Mouse (Mus musculus) heart, embryonic 11.5 days (tissue): ENCODE data around the gene Mvp. TPM values are rescaled to one million over a fixed set of nuclear protein-coding genes. Genes with fewer than 3 reads are reported as not detected.

Experiments
- ATAC-seq: fragments of 200-750 bp; cut with Nextera tagmentation; replicated peaks from 2 replicates; pipeline ENCODE4 v1.8.0; 2017; ENCODE audit warnings: moderate library complexity; ENCODE audit not compliant: insufficient number of reproducible peaks, low FRiP score, low TSS enrichment
- H3K27ac ChIP-seq: fragments of 300-500 bp; sonication (generic); 2 replicates; pipeline ENCODE4 v1.5.1; 2014; ENCODE audit warnings: mild to moderate bottlenecking, low read depth, low read length
- H3K27me3 ChIP-seq: fragments of 300-500 bp; sonication (generic); 2 replicates; pipeline ENCODE4 v1.6.1; 2014; ENCODE audit warnings: mild to moderate bottlenecking, low read length, mixed read lengths; ENCODE audit not compliant: control insufficient read depth, insufficient read depth
- H3K36me3 ChIP-seq: fragments of 300-500 bp; sonication (generic); 2 replicates; pipeline ENCODE4 v1.6.1; 2014; ENCODE audit warnings: mild to moderate bottlenecking, low read length, moderate library complexity, mixed read lengths; ENCODE audit not compliant: control insufficient read depth, insufficient read depth
- H3K4me1 ChIP-seq: fragments of 300-500 bp; sonication (generic); 2 replicates; pipeline ENCODE4 v1.6.1; 2014; ENCODE audit warnings: low read length; ENCODE audit not compliant: control insufficient read depth, insufficient read depth
- H3K4me2 ChIP-seq: fragments of 300-500 bp; sonication (generic); 2 replicates; pipeline ENCODE4 v1.6.1; 2014; ENCODE audit warnings: mild to moderate bottlenecking, moderate library complexity
- H3K4me3 ChIP-seq: fragments of 300-500 bp; sonication (generic); 2 replicates; pipeline ENCODE4 v1.5.1; 2014; ENCODE audit warnings: low read depth, low read length
- H3K9ac ChIP-seq: fragments of 300-500 bp; sonication (generic); 2 replicates; pipeline ENCODE4 v1.6.1; 2014; ENCODE audit warnings: mild to moderate bottlenecking, low read depth, low read length, moderate library complexity
- H3K9me3 ChIP-seq: fragments of 300-500 bp; sonication (generic); replicated peaks from 2 replicates; pipeline ENCODE4 v1.6.1; 2016; ENCODE audit warnings: low read length; ENCODE audit not compliant: control insufficient read depth
- WGBS: fragments of 180-500 bp; shearing (Covaris S2); extraction: QIAGEN DNeasy Blood & Tissue Kit; methylation state at CpG from one replicate; pipeline ENCODE4 v1.1.7; 2014; ENCODE audit not compliant: insufficient replicate concordance; 5-methylcytosine and 5-hydroxymethylcytosine counted together
- microRNA-seq: library from miRNA; unstranded; fragments of <30 nt; microRNA quantifications from one replicate; pipeline ENCODE4, GENCODE M21; 2016; ENCODE audit warnings: borderline number of aligned reads
- polyA plus RNA-seq: library from polyadenylated mRNA; unstranded; fragments of >200 nt; fragmentation: Nextera tagmentation; extraction: Ambion mirVana; gene quantifications from 2 replicates; pipeline ENCODE4 v1.2.1, GENCODE M21; 2014

Mvp gene
- polyA plus RNA-seq, 1 experiment from 2014 or later: 8.5 TPM

- no peak for ATAC-seq
- 44% methylated on average over 3 of the region's 3 CpGs for WGBS
These were observed 67.9 kb downstream of the Mvp start for GRCm38 (mm10) chr7:126946530-126946929.

GRCm38 (mm10) chr7:126941801-126942200 is 72.6 kb downstream of the Mvp start:
- H3K27me3 ChIP-seq: no peaks in the 10 kb centered on the region
- H3K4me1 ChIP-seq: no peaks in the 10 kb centered on the region
- no peak overlapping the region for H3K9ac ChIP-seq
- no peak for ATAC-seq
- no peak overlapping the region for H3K4me3 ChIP-seq
- H3K4me2 ChIP-seq: no peak overlapping the region
- no peak overlapping the region for H3K27ac ChIP-seq
- 0 out of 2 replicates have a peak, but pooled peaks cover 8% of the 10 kb centered on the region for H3K36me3 ChIP-seq
- no peaks in the 10 kb centered on the region for H3K9me3 ChIP-seq
- WGBS: 79% methylated on average over 5 of the region's 5 CpGs

More at GRCm38 (mm10) chr7:126946530-126946929, 67.9 kb downstream of the Mvp start:
- peaks cover 13% of the 10 kb centered on the region for H3K4me1 ChIP-seq
- H3K9me3 ChIP-seq: no peaks in the 10 kb centered on the region
- H3K4me3 ChIP-seq: no peak overlapping the region
- H3K36me3 ChIP-seq: no peaks in the 10 kb centered on the region
- peaks cover 29% of the 10 kb centered on the region for H3K27me3 ChIP-seq
- H3K27ac ChIP-seq: no peak overlapping the region
- H3K4me2 ChIP-seq: no peak overlapping the region
- H3K9ac ChIP-seq: no peak overlapping the region

- 42% methylated on average over 6 of the region's 6 CpGs for WGBS
- H3K9ac ChIP-seq: no peak overlapping the region; the same call in 1 of the 2 replicates
- no peak overlapping the region for H3K4me3 ChIP-seq
- no peak for ATAC-seq
- H3K4me2 ChIP-seq: no peak overlapping the region
- no peaks in the 10 kb centered on the region for H3K4me1 ChIP-seq
- no peaks in the 10 kb centered on the region for H3K9me3 ChIP-seq
- no peaks in the 10 kb centered on the region for H3K27me3 ChIP-seq
- H3K36me3 ChIP-seq: 0 out of 2 replicates have a peak, but pooled peaks cover 8% of the 10 kb centered on the region
- H3K27ac ChIP-seq: no peak overlapping the region
These were observed 73.2 kb downstream of the Mvp start for GRCm38 (mm10) chr7:126941171-126941570.

Small RNA genes within 50 kb of the gene (microRNA-seq; reads per million reads assigned to microRNA genes)
- gene Gm44343: not detected

Other genes with a start within 250 kb of the Mvp start
- 0.92 and 1.4 TPM in 2 replicates for gene Gdpd3, start 248.3 kb downstream of the Mvp start, polyA plus RNA-seq
- gene Ypel3, start 237.7 kb downstream of the Mvp start, polyA plus RNA-seq: 79.6 and 84.9 TPM in 2 replicates
- 0.31 and 0.45 TPM in 2 replicates for gene Tbx6, start 233.1 kb downstream of the Mvp start, polyA plus RNA-seq
- gene Ppp4c, start 222.1 kb downstream of the Mvp start, polyA plus RNA-seq: 204 and 213 TPM in 2 replicates
- gene Fam57b, start 217.0 kb downstream of the Mvp start, polyA plus RNA-seq: 0.40 and 0.41 TPM in 2 replicates
- not detected in 2 replicates for gene 4930451I11Rik, start 183.0 kb downstream of the Mvp start, polyA plus RNA-seq
- 0.17 and 0.96 TPM in 2 replicates for gene Doc2a, start 167.2 kb downstream of the Mvp start, polyA plus RNA-seq
- gene Hirip3, start 152.6 kb downstream of the Mvp start, polyA plus RNA-seq: 15.5 and 17.0 TPM in 2 replicates
- 69.8 and 76.1 TPM in 2 replicates for gene Ino80e, start 152.2 kb downstream of the Mvp start, polyA plus RNA-seq
- 19.4 and 25.9 TPM in 2 replicates for gene Taok2, start 129.9 kb downstream of the Mvp start, polyA plus RNA-seq
- 13.5 and 18.3 TPM in 2 replicates for gene Tmem219, start 91.7 kb downstream of the Mvp start, polyA plus RNA-seq
- gene Kctd13, start 85.7 kb downstream of the Mvp start, polyA plus RNA-seq: 11.5 and 12.6 TPM in 2 replicates
- gene Asphd1, start 65.0 kb downstream of the Mvp start, polyA plus RNA-seq: 0.23 TPM in 1 of 2 replicates, not detected in the other
- 0.20 and 0.31 TPM in 2 replicates for gene Sez6l2, start 64.1 kb downstream of the Mvp start, polyA plus RNA-seq
- 62.8 and 63.0 TPM in 2 replicates for gene Cdipt, start 38.7 kb downstream of the Mvp start, polyA plus RNA-seq
- gene Cdiptos, start 38.5 kb downstream of the Mvp start, polyA plus RNA-seq: 1.1 and 1.2 TPM in 2 replicates
- gene Pagr1b, start 1.9 kb upstream of the Mvp start, polyA plus RNA-seq: not detected in 2 replicates
- 50.9 and 53.2 TPM in 2 replicates for gene Pagr1a, start 2.7 kb upstream of the Mvp start, polyA plus RNA-seq
- 36.6 and 40.9 TPM in 2 replicates for gene Gm42742, start 6.5 kb upstream of the Mvp start, polyA plus RNA-seq
- 4.5 and 5.0 TPM in 2 replicates for gene Prrt2, start 6.6 kb upstream of the Mvp start, polyA plus RNA-seq
- gene Maz, start 12.4 kb upstream of the Mvp start, polyA plus RNA-seq: 38.6 and 44.1 TPM in 2 replicates
- 97.7 and 103 TPM in 2 replicates for gene Kif22, start 27.9 kb upstream of the Mvp start, polyA plus RNA-seq
- not detected in 2 replicates for gene Zg16, start 72.7 kb upstream of the Mvp start, polyA plus RNA-seq
- 0.92 and 0.96 TPM in 2 replicates for gene AI467606, start 76.7 kb upstream of the Mvp start, polyA plus RNA-seq
- 6.2 and 6.6 TPM in 2 replicates for gene Qprt, start 107.6 kb upstream of the Mvp start, polyA plus RNA-seq
- 0.32 and 0.39 TPM in 2 replicates for gene Spn, start 123.2 kb upstream of the Mvp start, polyA plus RNA-seq
- 41.7 and 41.8 TPM in 2 replicates for gene Cd2bp2, start 181.4 kb upstream of the Mvp start, polyA plus RNA-seq
- gene Tbc1d10b, start 193.8 kb upstream of the Mvp start, polyA plus RNA-seq: 17.5 and 23.7 TPM in 2 replicates
- 27.8 and 37.5 TPM in 2 replicates for gene Mylpf, start 194.3 kb upstream of the Mvp start, polyA plus RNA-seq
- 12.3 and 14.6 TPM in 2 replicates for gene Zfp553, start 218.4 kb upstream of the Mvp start, polyA plus RNA-seq
- 19.8 and 23.1 TPM in 2 replicates for gene Sept1, start 218.5 kb upstream of the Mvp start, polyA plus RNA-seq
- gene Zfp771, start 229.7 kb upstream of the Mvp start, polyA plus RNA-seq: 35.6 and 39.7 TPM in 2 replicates
- 184 and 197 TPM in 2 replicates for gene Dctpp1, start 246.1 kb upstream of the Mvp start, polyA plus RNA-seq